Mouse (Mus musculus) ES-Bruce4 (cell line): ENCODE measurements at regions not wholly inside any gene's neighbourhood (a gene's known extent, or its start where the extent isn't known, plus 50 kb on each side); places are given as distances from the start of the nearest gene placed in this dataset.

Experiments
- H3K27ac ChIP-seq: 2 replicates; pipeline ENCODE4 v1.5.1; 2012; ENCODE audit warnings: low read length, inconsistent platforms; ENCODE audit not compliant: insufficient read depth
- H3K27me3 ChIP-seq: 2 replicates; pipeline ENCODE4 v1.6.1; 2012; ENCODE audit warnings: mild to moderate bottlenecking, low read length, inconsistent platforms; ENCODE audit not compliant: control insufficient read depth, poor library complexity, insufficient read depth, severe bottlenecking
- H3K36me3 ChIP-seq: 2 replicates; pipeline ENCODE4 v1.6.1; 2012; ENCODE audit warnings: inconsistent platforms, mild to moderate bottlenecking, low read length, moderate library complexity; ENCODE audit not compliant: control insufficient read depth, poor library complexity, insufficient read depth, severe bottlenecking
- H3K4me1 ChIP-seq: one replicate; pipeline ENCODE4 v1.8.1; 2011; ENCODE audit warnings: low read length; ENCODE audit not compliant: control insufficient read depth, insufficient read depth
- H3K4me3 ChIP-seq: 2 replicates; pipeline ENCODE4 v1.5.1; 2011; ENCODE audit warnings: low read depth, mild to moderate bottlenecking, low read length
- H3K9ac ChIP-seq: 2 replicates; pipeline ENCODE4 v1.6.1; 2012; ENCODE audit warnings: low read depth, mild to moderate bottlenecking, inconsistent platforms; ENCODE audit not compliant: poor library complexity, severe bottlenecking
- H3K9me3 ChIP-seq: replicated peaks from 2 replicates; pipeline ENCODE4 v1.6.1; 2012; ENCODE audit warnings: mild to moderate bottlenecking, low read length, inconsistent platforms; ENCODE audit not compliant: control insufficient read depth, poor library complexity, insufficient read depth, severe bottlenecking
- CTCF ChIP-seq: IDR thresholded peaks from one replicate; pipeline ENCODE4 v1.8.1; 2011; ENCODE audit warnings: low read depth, low read length
- EP300 ChIP-seq: IDR thresholded peaks from 2 replicates; pipeline ENCODE4 v1.6.1; 2011; ENCODE audit warnings: low read depth, low read length; ENCODE audit not compliant: insufficient read depth
- POLR2A ChIP-seq: IDR thresholded peaks from one replicate; pipeline ENCODE4 v1.8.1; 2011; ENCODE audit warnings: low read length; ENCODE audit not compliant: insufficient read depth

- H3K9ac ChIP-seq, result no peak overlapping the region
- TF ChIP-seq CTCF, result no peak
- TF ChIP-seq POLR2A, result no peak
- no peak for TF ChIP-seq EP300
- no peak overlapping the region for H3K4me3 ChIP-seq
- no peak overlapping the region for H3K27ac ChIP-seq
- no peaks in the 10 kb centered on the region for H3K4me1 ChIP-seq
- H3K36me3 ChIP-seq, result no peaks in the 10 kb centered on the region
- no peaks in the 10 kb centered on the region for H3K27me3 ChIP-seq
- H3K9me3 ChIP-seq, result no peaks in the 10 kb centered on the region
Observed at GRCm38 (mm10) chr14:58917853-58918252, 224.8 kb downstream of the 1700129C05Rik start.

- no peaks in the 10 kb centered on the region for H3K9me3 ChIP-seq
- no peaks in the 10 kb centered on the region for H3K27me3 ChIP-seq
- no peak for TF ChIP-seq POLR2A
- TF ChIP-seq CTCF, result no peak
- no peak for TF ChIP-seq EP300
- no peak overlapping the region for H3K9ac ChIP-seq
- H3K4me1 ChIP-seq, result no peaks in the 10 kb centered on the region
- no peak overlapping the region for H3K4me3 ChIP-seq
- no peak overlapping the region for H3K27ac ChIP-seq
- H3K36me3 ChIP-seq, result no peaks in the 10 kb centered on the region
Observed at GRCm38 (mm10) chr14:58917228-58917627, 225.5 kb downstream of the 1700129C05Rik start.

GRCm38 (mm10) chr14:58914937-58915336 is 227.8 kb downstream of the 1700129C05Rik start:
- TF ChIP-seq EP300, result no peak
- TF ChIP-seq POLR2A, result no peak
- TF ChIP-seq CTCF, result no peak
- Histone ChIP-seq H3K27ac (no peak overlapping the region), H3K27me3 (no peaks in the 10 kb centered on the region), H3K36me3 (no peaks in the 10 kb centered on the region), H3K9ac (no peak overlapping the region), H3K4me1 (no peaks in the 10 kb centered on the region), H3K4me3 (no peak overlapping the region), H3K9me3 (no peaks in the 10 kb centered on the region)

GRCm38 (mm10) chr14:58910846-58911245 is 231.8 kb downstream of the 1700129C05Rik start:
- no peaks in the 10 kb centered on the region for H3K36me3 ChIP-seq
- H3K9me3 ChIP-seq, result no peaks in the 10 kb centered on the region
- no peaks in the 10 kb centered on the region for H3K27me3 ChIP-seq
- no peak overlapping the region for H3K27ac ChIP-seq
- H3K4me3 ChIP-seq, result no peak overlapping the region
- no peak for TF ChIP-seq CTCF
- TF ChIP-seq POLR2A, result no peak
- no peak for TF ChIP-seq EP300
- H3K4me1 ChIP-seq, result no peaks in the 10 kb centered on the region
- H3K9ac ChIP-seq, result no peak overlapping the region

- H3K27ac ChIP-seq, result no peak overlapping the region
- no peaks in the 10 kb centered on the region for H3K4me1 ChIP-seq
- H3K36me3 ChIP-seq, result no peaks in the 10 kb centered on the region
- no peaks in the 10 kb centered on the region for H3K9me3 ChIP-seq
- no peak overlapping the region for H3K4me3 ChIP-seq
- no peak overlapping the region for H3K9ac ChIP-seq
- no peak for TF ChIP-seq CTCF
- TF ChIP-seq EP300, result no peak
- no peaks in the 10 kb centered on the region for H3K27me3 ChIP-seq
Observed at GRCm38 (mm10) chr14:58907932-58908331, 234.8 kb downstream of the 1700129C05Rik start.

- Histone ChIP-seq H3K27me3 (no peaks in the 10 kb centered on the region), H3K27ac (no peak overlapping the region), H3K36me3 (no peaks in the 10 kb centered on the region), H3K4me3 (no peak overlapping the region), H3K9ac (no peak overlapping the region), H3K4me1 (no peaks in the 10 kb centered on the region), H3K9me3 (no peaks in the 10 kb centered on the region)
- no peak for TF ChIP-seq CTCF
- TF ChIP-seq EP300, result no peak
- no peak for TF ChIP-seq POLR2A
Observed at GRCm38 (mm10) chr14:58907359-58907758, 235.3 kb downstream of the 1700129C05Rik start.
